Mouse (Mus musculus): Measurements from ENCODE around the gene Prr15l.

DNA sequence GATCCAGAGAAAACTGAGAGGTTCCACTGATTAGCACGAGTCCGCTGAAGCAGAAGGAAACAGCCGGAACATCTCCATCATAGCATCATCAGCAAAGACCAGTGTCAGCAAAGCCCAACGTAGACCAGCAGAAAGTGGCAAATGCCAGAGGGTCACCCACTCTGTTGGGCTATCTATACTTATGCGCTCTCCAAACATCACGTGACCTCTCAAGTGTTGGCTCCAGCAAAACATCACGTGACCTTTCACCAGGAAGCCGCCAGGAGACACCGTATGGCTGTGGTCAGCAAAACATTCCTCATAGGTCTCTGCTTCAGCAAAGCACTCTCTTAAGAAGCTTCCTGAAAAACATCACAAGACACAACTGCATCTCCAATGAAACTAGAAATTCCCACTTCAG is 47.6 kb upstream of the Prr15l start:
- TF ChIP-seq CTCF (IDR thresholded peaks at IDR 0.05) (no peak), EP300 (IDR thresholded peaks at IDR 0.05) (no peak)
